Mouse (Mus musculus) kidney, adult 2 months (tissue): ENCODE data around the gene Tsc1.

ENCODE experiments used
- CTCF ChIP-seq: fragments of 200-500 bp; conservative IDR thresholded peaks from 2 replicates; pipeline ENCODE4 v1.5.1; 2011; ENCODE audit warnings: low read depth, mild to moderate bottlenecking, control low read depth, low read length, moderate library complexity, mixed read lengths; ENCODE audit not compliant: insufficient read depth, insufficient read length
- POLR2A ChIP-seq: fragments of 200-500 bp; IDR thresholded peaks from one replicate; pipeline ENCODE4 v1.6.1; 2011; ENCODE audit warnings: low read depth, low read length, control low read depth

- TF ChIP-seq CTCF (no peak), POLR2A (no peak)
Observed at GRCm38 (mm10) chr2:28643081-28643480, 2.1 kb downstream of the Tsc1 start.
